Mouse (Mus musculus) heart, embryonic 10.5 days (tissue): ENCODE measurements at regions not wholly inside any gene's neighbourhood (a gene's known extent, or its start where the extent isn't known, plus 50 kb on each side); places are given as distances from the start of the nearest gene placed in this dataset. TPM values are rescaled to one million over a fixed set of nuclear protein-coding genes. Genes with fewer than 3 reads are reported as not detected.

Experiments
- DNase-seq: peaks from one replicate; pipeline ENCODE4 v3.0.0-alpha.2; 2017; ENCODE audit warnings: low spot score
- H3K27ac ChIP-seq: fragments of 300-500 bp; sonication (generic); 2 replicates; pipeline ENCODE4 v1.5.1; 2016; ENCODE audit warnings: mild to moderate bottlenecking
- H3K27me3 ChIP-seq: fragments of 300-500 bp; sonication (generic); 2 replicates; pipeline ENCODE4 v1.6.1; 2016; ENCODE audit warnings: mild to moderate bottlenecking; ENCODE audit not compliant: poor library complexity, insufficient read depth, severe bottlenecking
- H3K36me3 ChIP-seq: fragments of 300-500 bp; sonication (generic); 2 replicates; pipeline ENCODE4 v1.6.1; 2016; ENCODE audit warnings: mild to moderate bottlenecking, moderate library complexity
- H3K4me1 ChIP-seq: fragments of 300-500 bp; sonication (generic); 2 replicates; pipeline ENCODE4 v1.6.1; 2016; ENCODE audit warnings: mild to moderate bottlenecking
- H3K4me3 ChIP-seq: fragments of 300-500 bp; sonication (generic); 2 replicates; pipeline ENCODE4 v1.5.1; 2016; ENCODE audit warnings: mild to moderate bottlenecking, moderate library complexity
- H3K9me3 ChIP-seq: fragments of 300-500 bp; sonication (generic); 2 replicates; pipeline ENCODE4 v1.6.1; 2016; ENCODE audit warnings: mild to moderate bottlenecking, moderate library complexity
- WGBS: fragments of 180-500 bp; shearing (Covaris S2); methylation state at CpG from one replicate; pipeline ENCODE4 v1.1.7; 2016; 5-methylcytosine and 5-hydroxymethylcytosine counted together
- microRNA-seq: library from miRNA; unstranded; fragments of <30 nt; microRNA quantifications from one replicate; pipeline ENCODE4, GENCODE M21; 2017

DNA sequence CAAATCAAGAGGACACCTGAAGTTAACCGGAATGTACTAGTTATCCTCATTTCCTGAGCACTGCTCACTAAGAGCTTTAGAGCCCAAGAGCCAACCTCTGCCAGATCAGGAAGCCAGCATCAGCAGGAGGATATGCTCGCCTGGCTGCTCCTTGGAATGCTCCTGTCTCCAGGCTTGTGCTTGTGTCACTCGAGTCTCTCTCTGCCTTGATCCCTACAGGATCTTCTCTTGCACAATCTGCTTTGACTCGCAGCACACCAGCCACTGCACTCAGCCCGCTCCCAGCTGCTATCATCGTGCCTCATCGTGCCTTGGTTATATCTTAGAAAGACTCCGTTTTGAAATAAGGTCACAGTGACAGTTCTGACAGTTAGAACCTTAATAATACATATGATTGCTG lies 113.4 kb upstream of the Nsun2 start:
- Histone ChIP-seq H3K4me1 (0 out of 2 replicates have a peak, but pooled peaks cover 3% of the 10 kb centered on the region), H3K27me3 (no peaks in the 10 kb centered on the region), H3K27ac (no peak overlapping the region), H3K4me3 (no peak overlapping the region), H3K9me3 (no peaks in the 10 kb centered on the region), H3K36me3 (no peaks in the 10 kb centered on the region)
- WGBS: 83% methylated on average over 8 of the region's 8 CpGs
- DNase-seq: no peak

DNA sequence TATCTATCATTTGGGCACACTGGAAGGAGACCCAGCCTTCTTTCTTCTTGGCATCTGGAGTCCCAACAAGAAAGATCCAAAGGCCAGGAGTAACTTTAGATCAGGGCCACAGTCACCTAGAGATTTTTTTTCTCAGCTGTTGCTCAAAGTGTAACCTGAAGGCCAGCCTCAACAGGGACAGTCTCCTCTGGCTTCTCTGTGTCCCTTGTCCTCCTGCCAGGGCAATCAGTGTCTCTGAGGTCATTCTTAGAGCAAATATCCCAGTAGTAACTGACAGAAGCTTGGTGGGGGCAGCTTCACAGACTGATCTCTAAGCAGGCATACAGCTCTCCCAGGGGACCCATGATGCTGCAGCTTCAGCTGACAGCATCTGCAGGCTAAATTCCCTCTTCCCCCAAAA lies 111.6 kb upstream of the Nsun2 start:
- no peak overlapping the region for H3K4me3 ChIP-seq
- H3K9me3 ChIP-seq: no peaks in the 10 kb centered on the region
- no peak overlapping the region for H3K27ac ChIP-seq
- no peaks in the 10 kb centered on the region for H3K36me3 ChIP-seq
- 0 out of 2 replicates have a peak, but pooled peaks cover 3% of the 10 kb centered on the region for H3K4me1 ChIP-seq
- H3K27me3 ChIP-seq: no peaks in the 10 kb centered on the region
- no peak for DNase-seq

DNA sequence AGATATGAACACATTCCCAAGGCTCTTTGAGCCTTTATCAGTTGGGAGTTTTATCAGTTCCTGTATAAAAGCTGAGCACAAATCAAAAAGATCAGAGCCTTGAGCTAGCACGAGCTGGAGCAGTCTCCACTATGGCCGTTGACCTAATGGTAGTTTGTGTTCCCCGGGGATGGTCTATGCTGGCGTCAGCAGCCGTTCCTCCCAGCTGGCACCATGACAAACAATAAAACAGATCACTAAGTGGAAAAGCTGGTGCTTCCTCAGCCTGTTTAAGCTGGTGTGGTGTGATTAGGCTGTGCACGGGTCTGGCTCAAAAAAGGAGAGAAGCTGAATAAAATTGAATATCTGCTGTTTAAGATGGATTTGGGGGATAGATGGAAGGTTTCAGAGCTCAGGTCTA lies 107.4 kb upstream of the Nsun2 start:
- Histone ChIP-seq H3K36me3 (no peaks in the 10 kb centered on the region), H3K4me1 (no peaks in the 10 kb centered on the region), H3K9me3 (no peaks in the 10 kb centered on the region), H3K27me3 (no peaks in the 10 kb centered on the region), H3K27ac (no peak overlapping the region), H3K4me3 (no peak overlapping the region)
- DNase-seq: no peak
- WGBS: 48% methylated on average over 6 of the region's 6 CpGs

DNA sequence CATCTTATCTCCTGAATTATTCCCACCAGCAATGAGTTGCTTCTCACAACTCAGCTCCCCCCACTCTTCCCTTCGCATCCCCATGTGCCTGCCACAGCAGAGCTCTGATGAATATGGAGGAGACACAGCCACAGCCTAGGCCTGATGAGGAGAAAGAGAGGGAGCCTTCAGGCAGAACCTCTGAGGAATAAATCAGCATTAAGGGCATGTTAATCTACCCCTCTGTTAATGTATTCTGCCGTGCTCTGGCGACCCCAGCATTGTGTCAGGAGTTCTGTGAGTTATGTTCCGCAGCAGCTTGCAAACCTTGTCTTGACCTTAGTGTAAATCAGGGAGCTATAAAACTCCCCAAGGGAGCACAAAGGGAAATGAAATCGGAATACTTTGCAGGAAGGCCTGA lies 104.0 kb upstream of the Nsun2 start:
- H3K36me3 ChIP-seq: no peaks in the 10 kb centered on the region
- no peak overlapping the region for H3K27ac ChIP-seq
- no peak overlapping the region for H3K4me3 ChIP-seq
- H3K9me3 ChIP-seq: no peaks in the 10 kb centered on the region
- WGBS: 59% methylated on average over 5 of the region's 5 CpGs
- peaks cover 3% of the 10 kb centered on the region; the same call in 1 of the 2 replicates for H3K4me1 ChIP-seq
- DNase-seq: no peak
- H3K27me3 ChIP-seq: no peaks in the 10 kb centered on the region

DNA sequence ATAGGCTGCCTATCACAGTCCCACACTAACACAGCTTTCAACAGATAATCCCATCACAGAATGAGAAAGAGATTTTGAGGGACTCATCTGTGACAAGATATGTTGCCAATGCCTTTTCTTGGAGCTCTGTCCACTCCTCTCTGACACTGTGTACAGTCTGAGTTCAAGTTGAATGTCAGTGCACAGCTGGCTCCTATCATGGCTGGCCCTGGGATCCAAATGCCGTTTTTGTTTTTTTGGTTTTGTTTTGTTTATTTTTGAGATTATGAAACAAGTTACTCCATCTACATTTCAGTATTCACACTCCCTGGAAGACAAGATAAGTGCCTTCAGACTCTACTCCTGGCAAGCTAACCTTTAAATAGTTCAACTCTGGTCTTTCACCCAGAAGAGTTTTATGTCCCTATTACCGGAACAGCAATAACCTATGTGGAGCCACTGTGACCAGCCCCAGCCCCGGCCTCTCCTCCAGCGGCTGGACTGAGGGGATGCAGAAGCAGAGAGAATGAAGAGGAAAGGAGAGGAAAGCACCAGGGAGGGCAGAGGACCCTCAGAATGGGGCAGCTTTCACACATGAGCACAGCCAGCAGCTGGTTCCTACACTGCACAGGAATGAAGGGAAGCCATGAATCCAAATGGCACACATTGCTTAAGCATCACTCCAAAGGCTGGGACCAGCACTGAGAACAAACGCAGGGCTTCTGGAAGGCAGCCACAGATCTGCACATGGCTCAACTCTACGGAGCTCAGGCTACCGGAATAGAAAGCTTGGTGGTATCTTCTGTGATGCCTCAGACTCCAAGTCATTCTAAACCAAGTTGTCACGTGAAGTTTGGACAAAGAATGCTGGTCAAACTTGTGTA lies 99.9 kb upstream of the Nsun2 start:
- Histone ChIP-seq H3K27me3 (no peaks in the 10 kb centered on the region), H3K36me3 (no peaks in the 10 kb centered on the region), H3K9me3 (no peaks in the 10 kb centered on the region), H3K4me1 (peaks cover 7% of the 10 kb centered on the region; the same call in 1 of the 2 replicates), H3K4me3 (no peak overlapping the region), H3K27ac (no peak overlapping the region)
- no peak for DNase-seq
- WGBS: 78% methylated on average over 8 of the region's 8 CpGs

DNA sequence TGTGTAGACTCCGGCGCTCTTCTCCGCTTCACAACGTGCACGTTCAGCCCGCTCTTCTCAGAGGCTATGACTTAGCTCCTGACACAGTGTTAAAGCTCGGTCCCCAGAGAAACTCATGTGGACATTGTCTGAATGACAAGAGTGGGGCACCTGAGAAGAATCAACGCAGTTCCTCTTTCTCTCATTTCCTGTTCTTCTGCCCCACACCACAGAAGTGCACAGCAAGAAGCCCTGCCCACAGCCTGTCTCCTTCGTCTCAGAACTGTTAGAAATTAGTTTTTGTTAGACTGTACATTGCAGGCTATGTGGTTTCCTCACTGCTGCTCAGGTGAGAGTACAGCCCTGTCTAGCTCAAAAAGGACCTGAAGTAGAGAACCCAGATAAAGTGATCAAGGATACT lies 94.1 kb upstream of the Nsun2 start:
- H3K27ac ChIP-seq: no peak overlapping the region
- 85% methylated on average over 9 of the region's 9 CpGs for whole genome bisulfite sequencing
- H3K9me3 ChIP-seq: no peaks in the 10 kb centered on the region
- no peaks in the 10 kb centered on the region for H3K36me3 ChIP-seq
- H3K4me3 ChIP-seq: no peak overlapping the region
- H3K4me1 ChIP-seq: peaks cover 5% of the 10 kb centered on the region; the same call in 1 of the 2 replicates
- no peaks in the 10 kb centered on the region for H3K27me3 ChIP-seq
- no peak for DNase-seq

DNA sequence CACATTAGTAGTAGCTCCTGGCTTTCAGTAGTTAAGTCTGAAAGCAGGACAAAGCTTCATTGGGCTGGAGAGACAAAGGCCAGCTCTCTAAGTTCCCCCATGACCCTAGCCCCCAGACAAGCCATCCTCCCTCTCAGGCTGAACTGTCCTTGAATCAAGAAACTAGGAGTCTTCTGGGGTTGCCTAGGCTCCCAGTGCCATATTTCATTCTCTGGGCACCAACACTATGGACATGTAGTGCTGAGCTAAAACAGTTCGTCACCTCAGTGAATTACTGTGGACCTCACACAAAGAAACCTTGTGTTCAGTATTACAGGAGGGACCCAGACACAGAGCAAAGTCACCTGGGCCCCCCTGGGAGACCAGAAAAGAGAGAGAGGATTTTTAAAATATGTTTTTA lies 91.7 kb upstream of the Nsun2 start:
- H3K4me1 ChIP-seq: no peaks in the 10 kb centered on the region
- DNase-seq: no peak
- WGBS: 80% methylated on average over 1 of the region's 1 CpGs

DNA sequence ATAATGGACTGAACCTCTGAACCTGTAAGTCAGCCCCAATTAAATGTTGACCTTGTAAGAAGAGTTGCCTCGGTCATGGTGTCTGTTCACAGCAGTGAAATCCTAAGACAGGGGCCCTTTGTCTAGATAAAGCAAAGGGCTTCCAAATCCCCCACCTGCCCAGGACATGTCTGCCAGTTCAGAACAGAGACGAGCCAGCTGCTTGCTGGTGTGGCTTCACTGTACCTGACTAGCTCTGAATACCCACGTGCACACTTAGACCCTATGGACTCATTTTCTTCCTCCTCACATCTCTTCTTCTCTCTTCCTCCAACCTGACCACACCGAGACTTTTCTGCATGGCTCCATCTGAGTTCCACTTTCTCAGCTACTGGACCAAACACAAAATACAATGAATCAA lies 87.9 kb upstream of the Nsun2 start:
- no peak overlapping the region for H3K27ac ChIP-seq
- H3K36me3 ChIP-seq: no peaks in the 10 kb centered on the region
- H3K4me1 ChIP-seq: no peaks in the 10 kb centered on the region
- no peaks in the 10 kb centered on the region for H3K9me3 ChIP-seq
- DNase-seq: peak; percentile 53
- no peak overlapping the region for H3K4me3 ChIP-seq
- no peaks in the 10 kb centered on the region for H3K27me3 ChIP-seq
- 79% methylated on average over 4 of the region's 4 CpGs for whole genome bisulfite sequencing

More for the DNA sequence above, 91.7 kb upstream of the Nsun2 start:
- Histone ChIP-seq H3K27me3 (no peaks in the 10 kb centered on the region), H3K4me3 (no peak overlapping the region), H3K27ac (no peak overlapping the region), H3K36me3 (no peaks in the 10 kb centered on the region), H3K9me3 (no peaks in the 10 kb centered on the region)

Small RNA genes in the stretch of these regions (microRNA-seq; reads per million reads assigned to microRNA genes)
- not detected for gene Gm44375
